Mouse (Mus musculus) lung, embryonic 16.5 days (tissue): ENCODE measurements around the gene Fgfr2. TPM values are rescaled to one million over a fixed set of nuclear protein-coding genes. Genes with fewer than 3 reads are reported as not detected.

Source experiments
- ATAC-seq: fragments of 200-750 bp; cut with Nextera tagmentation; 2 replicates; pipeline ENCODE4 v1.8.0; 2017; ENCODE audit warnings: low read depth, mild to moderate bottlenecking, moderate library complexity
- H3K27ac ChIP-seq: fragments of 300-500 bp; sonication (generic); 2 replicates; pipeline ENCODE4 v1.5.1; 2014; ENCODE audit warnings: mild to moderate bottlenecking, control low read depth, low read length
- H3K27me3 ChIP-seq: fragments of 300-500 bp; sonication (generic); 2 replicates; pipeline ENCODE4 v1.6.1; 2014; ENCODE audit warnings: low read depth, low read length, mixed read lengths; ENCODE audit not compliant: control insufficient read depth, insufficient read depth
- H3K36me3 ChIP-seq: fragments of 300-500 bp; sonication (generic); 2 replicates; pipeline ENCODE4 v1.6.1; 2014; ENCODE audit warnings: low read length; ENCODE audit not compliant: control insufficient read depth, insufficient read depth
- H3K4me1 ChIP-seq: fragments of 300-500 bp; sonication (generic); replicated peaks from 2 replicates; pipeline ENCODE4 v1.6.1; 2014; ENCODE audit warnings: low read length, mixed read lengths; ENCODE audit not compliant: control insufficient read depth, insufficient read depth
- H3K4me2 ChIP-seq: fragments of 300-500 bp; sonication (generic); 2 replicates; pipeline ENCODE4 v1.6.1; 2014; ENCODE audit warnings: low read depth, low read length, control low read depth
- H3K4me3 ChIP-seq: fragments of 300-500 bp; sonication (generic); 2 replicates; pipeline ENCODE4 v1.5.1; 2014; ENCODE audit warnings: mild to moderate bottlenecking, low read length, control low read depth
- H3K9ac ChIP-seq: fragments of 300-500 bp; sonication (generic); 2 replicates; pipeline ENCODE4 v1.6.1; 2014; ENCODE audit warnings: low read length, control low read depth
- H3K9me3 ChIP-seq: fragments of 300-500 bp; sonication (generic); 2 replicates; pipeline ENCODE4 v1.6.1; 2016; ENCODE audit warnings: low read length; ENCODE audit not compliant: control insufficient read depth
- WGBS: fragments of 180-500 bp; shearing (Covaris S2); extraction: QIAGEN DNeasy Blood & Tissue Kit; methylation state at CpG from one replicate; pipeline ENCODE4 v1.1.7; 2014; 5-methylcytosine and 5-hydroxymethylcytosine counted together
- polyA plus RNA-seq: library from polyadenylated mRNA; unstranded; fragments of >200 nt; fragmentation: Nextera tagmentation; extraction: Ambion mirVana; gene quantifications from 2 replicates; pipeline ENCODE4 v1.2.1, GENCODE M21; 2015

Fgfr2 gene
- polyA plus RNA-seq, 1 experiment from 2014 or later: 175 TPM

DNA sequence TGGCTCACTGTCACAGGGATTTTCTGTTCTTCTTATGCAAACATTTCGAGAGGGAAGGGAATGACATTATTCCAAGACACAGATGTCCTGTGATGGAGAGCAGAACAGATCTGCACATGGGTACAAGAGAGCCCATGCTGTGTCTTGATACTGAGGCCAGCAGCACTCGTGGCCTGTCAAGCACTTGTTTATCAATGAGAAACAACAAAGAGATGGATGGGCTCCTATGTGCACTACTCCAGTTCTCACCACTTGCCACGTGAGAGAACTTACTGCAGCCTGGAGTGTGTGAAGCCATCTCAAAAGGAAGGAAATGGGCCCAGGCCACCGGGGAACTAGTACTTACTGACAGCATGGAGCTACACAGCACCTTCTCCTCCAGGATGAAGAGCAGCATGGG lies 336.6 kb downstream of the Fgfr2 start:
- Histone ChIP-seq H3K27ac (peak overlapping the region; percentile 40; the same call in 1 of the 2 replicates), H3K36me3 (no peaks in the 10 kb centered on the region), H3K9ac (no peak overlapping the region), H3K27me3 (no peaks in the 10 kb centered on the region), H3K4me1 (peaks cover 26% of the 10 kb centered on the region), H3K9me3 (no peaks in the 10 kb centered on the region), H3K4me2 (no peak overlapping the region), H3K4me3 (no peak overlapping the region)
- WGBS: 31% methylated on average over 4 of the region's 4 CpGs
- peak; percentile 37; the same call in 1 of the 2 replicates for ATAC-seq

DNA sequence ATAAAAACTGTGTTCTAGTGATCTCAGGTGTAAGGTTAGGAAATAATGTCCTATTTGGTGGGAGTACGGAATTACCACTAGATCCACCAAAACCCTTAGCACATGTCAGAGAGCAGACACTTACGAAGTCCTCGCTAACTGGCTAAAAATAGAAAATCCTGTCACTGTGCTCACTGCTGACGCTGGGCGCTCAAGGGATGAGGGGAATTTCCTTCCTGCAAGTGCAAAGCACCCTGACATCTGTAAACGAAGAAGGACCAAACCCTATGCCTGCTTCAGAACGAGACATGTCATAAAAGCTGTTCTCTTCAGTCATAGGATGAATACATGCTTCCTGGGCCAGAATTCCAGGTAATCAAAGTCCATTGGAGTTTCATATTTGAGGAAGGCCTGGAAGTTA lies 337.1 kb downstream of the Fgfr2 start:
- H3K9me3 ChIP-seq: no peaks in the 10 kb centered on the region
- peak overlapping the region; percentile 36; the same call in 1 of the 2 replicates for H3K27ac ChIP-seq
- no peaks in the 10 kb centered on the region for H3K27me3 ChIP-seq
- peak; percentile 50; the same call in 1 of the 2 replicates for ATAC-seq
- no peaks in the 10 kb centered on the region for H3K36me3 ChIP-seq
- peaks cover 31% of the 10 kb centered on the region for H3K4me1 ChIP-seq
- H3K4me3 ChIP-seq: no peak overlapping the region
- 39% methylated on average over 7 of the region's 7 CpGs for WGBS
- no peak overlapping the region for H3K4me2 ChIP-seq
- no peak overlapping the region for H3K9ac ChIP-seq

DNA sequence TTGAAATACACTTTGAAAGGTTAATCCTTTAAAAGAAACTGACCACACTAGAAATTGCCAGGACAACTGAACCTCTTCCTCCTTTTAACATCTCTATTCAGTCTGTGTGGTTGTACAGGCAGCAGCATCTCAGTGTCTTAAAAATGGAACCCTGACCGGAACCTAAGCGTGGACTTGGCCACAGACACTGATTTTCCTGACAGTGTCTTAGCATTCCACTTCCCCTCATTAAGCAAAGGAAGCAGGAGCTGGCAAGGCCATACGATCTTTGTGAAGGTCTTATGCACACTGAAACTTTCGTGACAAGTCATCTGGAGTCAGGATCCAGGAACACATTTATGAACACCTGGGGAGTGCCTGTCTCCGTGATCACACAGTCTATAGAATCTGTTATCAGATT lies 339.0 kb downstream of the Fgfr2 start:
- Histone ChIP-seq H3K4me3 (no peak overlapping the region), H3K4me2 (no peak overlapping the region), H3K27ac (peak overlapping the region; percentile 48), H3K27me3 (no peaks in the 10 kb centered on the region), H3K9me3 (no peaks in the 10 kb centered on the region), H3K36me3 (no peaks in the 10 kb centered on the region), H3K9ac (no peak overlapping the region), H3K4me1 (peaks cover 39% of the 10 kb centered on the region)
- 61% methylated on average over 5 of the region's 5 CpGs for WGBS
- ATAC-seq: no peak

DNA sequence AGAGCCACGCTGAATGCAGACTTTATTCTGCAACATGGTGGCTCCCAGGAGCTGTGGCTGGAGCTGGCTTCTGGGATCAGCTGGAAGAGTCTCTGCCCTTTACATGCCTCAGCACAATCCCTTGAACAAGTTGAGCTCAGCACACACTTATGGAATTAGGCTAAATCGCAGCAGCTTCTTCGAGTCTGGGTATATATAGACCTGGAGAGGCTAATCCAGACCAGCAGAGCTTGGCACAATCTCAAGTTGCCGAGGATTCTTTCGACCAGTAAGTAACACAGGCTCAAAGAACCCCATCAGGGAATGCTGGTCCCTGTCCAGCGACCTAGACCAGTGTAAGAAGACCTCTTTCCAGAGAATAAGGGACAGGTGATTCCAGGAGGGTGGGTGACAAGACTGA lies 341.3 kb downstream of the Fgfr2 start:
- no peak overlapping the region for H3K4me2 ChIP-seq
- H3K27me3 ChIP-seq: no peaks in the 10 kb centered on the region
- no peak for ATAC-seq
- peaks cover 35% of the 10 kb centered on the region for H3K4me1 ChIP-seq
- H3K9me3 ChIP-seq: no peaks in the 10 kb centered on the region
- no peak overlapping the region for H3K4me3 ChIP-seq
- peak overlapping the region; percentile 52; the same call in 1 of the 2 replicates for H3K27ac ChIP-seq
- no peak overlapping the region for H3K9ac ChIP-seq
- WGBS: 44% methylated on average over 6 of the region's 6 CpGs
- H3K36me3 ChIP-seq: peaks cover 2% of the 10 kb centered on the region; the same call in 1 of the 2 replicates

- Histone ChIP-seq H3K4me1 (peaks cover 35% of the 10 kb centered on the region), H3K27me3 (no peaks in the 10 kb centered on the region), H3K36me3 (peaks cover 5% of the 10 kb centered on the region), H3K9ac (no peak overlapping the region), H3K4me3 (no peak overlapping the region), H3K9me3 (no peaks in the 10 kb centered on the region), H3K27ac (peak overlapping the region; percentile 66), H3K4me2 (no peak overlapping the region)
- ATAC-seq: 0 out of 2 replicates have a peak, but pooled peaks have one; percentile 34
- 23% methylated on average over 7 of the region's 7 CpGs for WGBS
These were observed 341.9 kb downstream of the Fgfr2 start for GRCm38 (mm10) chr7:132781130-132781814.

GRCm38 (mm10) chr7:132780611-132781010 lies 342.5 kb downstream of the Fgfr2 start:
- no peak overlapping the region for H3K4me2 ChIP-seq
- peaks cover 29% of the 10 kb centered on the region for H3K4me1 ChIP-seq
- peaks cover 5% of the 10 kb centered on the region for H3K36me3 ChIP-seq
- 0 out of 2 replicates have a peak overlapping the region, but pooled peaks have one; percentile 25 for H3K9ac ChIP-seq
- H3K9me3 ChIP-seq: no peaks in the 10 kb centered on the region
- WGBS: 33% methylated on average over 4 of the region's 4 CpGs
- peak; percentile 44; the same call in 1 of the 2 replicates for ATAC-seq
- peak overlapping the region; percentile 66 for H3K27ac ChIP-seq
- no peaks in the 10 kb centered on the region for H3K27me3 ChIP-seq
- no peak overlapping the region for H3K4me3 ChIP-seq

GRCm38 (mm10) chr7:132778630-132779029 lies 344.5 kb downstream of the Fgfr2 start:
- Histone ChIP-seq H3K27ac (no peak overlapping the region), H3K27me3 (no peaks in the 10 kb centered on the region), H3K4me2 (no peak overlapping the region), H3K36me3 (peaks cover 5% of the 10 kb centered on the region), H3K4me3 (no peak overlapping the region), H3K4me1 (peaks cover 23% of the 10 kb centered on the region), H3K9me3 (no peaks in the 10 kb centered on the region), H3K9ac (no peak overlapping the region)
- no peak for ATAC-seq
- WGBS: 69% methylated on average over 13 of the region's 13 CpGs

DNA sequence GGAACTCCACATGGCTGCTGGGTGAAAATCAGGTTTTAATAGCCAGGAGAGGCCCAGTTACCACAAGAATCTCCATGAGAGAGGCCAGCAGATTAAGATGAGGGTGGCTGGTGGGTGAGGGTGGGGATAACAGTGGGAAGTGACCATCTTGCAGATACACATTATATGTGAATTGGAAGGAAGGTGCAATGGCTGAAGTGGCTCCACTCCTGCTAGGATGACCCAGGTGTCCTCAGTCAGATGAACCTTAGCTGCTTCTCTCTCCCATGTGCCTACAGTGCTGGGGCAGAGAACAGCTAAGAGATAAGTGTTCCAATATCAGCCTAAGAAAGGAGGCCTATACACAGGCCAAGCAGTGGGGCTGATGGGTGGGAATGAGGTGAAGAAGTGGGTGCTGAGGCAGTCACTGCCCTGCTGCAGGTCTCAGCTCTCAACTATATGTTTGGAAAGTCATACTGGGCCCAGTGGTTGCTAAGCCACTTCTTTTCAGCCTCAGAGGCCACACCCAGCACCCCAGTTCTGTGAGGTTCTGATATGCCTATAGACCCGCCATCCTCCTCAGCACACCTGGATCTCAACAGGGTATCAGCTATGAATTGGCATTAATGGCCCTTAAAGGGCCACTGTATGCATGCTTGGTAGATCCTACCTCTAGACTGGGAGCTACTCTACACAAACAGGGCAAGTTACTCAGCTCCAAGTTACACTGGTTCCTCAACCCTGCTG lies 345.3 kb downstream of the Fgfr2 start:
- no peak overlapping the region for H3K4me3 ChIP-seq
- 92% methylated on average over 1 of the region's 1 CpGs for WGBS
- H3K36me3 ChIP-seq: peaks cover 5% of the 10 kb centered on the region
- no peaks in the 10 kb centered on the region for H3K9me3 ChIP-seq
- no peak overlapping the region for H3K4me2 ChIP-seq
- H3K9ac ChIP-seq: no peak overlapping the region
- H3K4me1 ChIP-seq: peaks cover 23% of the 10 kb centered on the region
- no peak for ATAC-seq
- H3K27ac ChIP-seq: no peak overlapping the region
- H3K27me3 ChIP-seq: no peaks in the 10 kb centered on the region

DNA sequence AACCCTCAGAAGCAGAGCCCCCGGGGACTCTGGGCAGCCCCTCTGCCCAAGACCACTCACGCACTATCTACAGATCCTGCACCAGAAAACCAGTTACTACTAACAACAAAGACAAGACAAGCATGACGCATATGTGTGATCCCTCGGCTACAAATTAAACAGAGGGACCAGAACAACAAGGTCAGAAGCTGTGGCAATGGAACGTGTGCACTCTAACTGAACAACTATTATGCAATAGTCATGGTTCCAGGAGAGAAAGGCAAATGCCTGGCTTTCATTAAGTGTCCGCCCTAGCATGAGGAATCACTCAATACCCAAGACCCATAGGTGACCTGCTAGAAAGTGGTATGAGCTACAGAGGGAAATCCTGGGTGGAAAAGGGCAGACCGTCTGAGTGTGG lies 346.0 kb downstream of the Fgfr2 start:
- Histone ChIP-seq H3K27ac (no peak overlapping the region), H3K27me3 (no peaks in the 10 kb centered on the region), H3K4me1 (peaks cover 21% of the 10 kb centered on the region), H3K36me3 (peaks cover 5% of the 10 kb centered on the region), H3K9me3 (no peaks in the 10 kb centered on the region), H3K4me2 (no peak overlapping the region), H3K4me3 (no peak overlapping the region), H3K9ac (no peak overlapping the region)
- WGBS: 88% methylated on average over 7 of the region's 7 CpGs
- ATAC-seq: no peak
